In the genomic region with DNA sequence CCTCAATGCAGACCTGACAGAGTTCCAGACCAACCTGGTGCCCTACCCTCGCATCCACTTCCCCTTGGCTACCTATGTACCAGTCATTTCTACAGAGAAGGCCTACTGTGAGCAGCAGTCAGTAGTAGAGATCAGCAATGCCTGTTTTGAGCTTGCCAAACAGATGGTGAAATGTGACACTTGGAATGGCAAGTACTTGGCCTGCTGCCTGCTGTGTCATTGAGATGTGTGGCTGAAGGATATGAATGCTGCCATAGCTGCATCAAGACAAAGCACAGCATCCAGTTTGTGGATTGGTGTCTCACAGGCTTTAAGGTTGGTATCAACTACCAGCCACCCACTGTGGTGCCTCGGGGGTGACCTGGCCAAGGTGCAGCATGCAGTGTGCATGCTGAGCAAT, we compare ENCODE assay signal across 25 mouse cellular contexts. TPM values are rescaled to one million over a fixed set of nuclear protein-coding genes. Genes with fewer than 3 reads are reported as not detected.
DNase-seq lines count a peak whose midpoint lies in the region; TF ChIP-seq lines count a peak whose summit lies in the region.
"Had no signal": no experiment of that assay in that cellular context is flagged by ENCODE, and none has a peak within 500 bp of the region (broad histone marks: within the 10 kb centered on the region; RNA-seq: fewer than 3 reads in every experiment).

No protein-coding gene starts in this region.

- H3ac ChIP-seq in myocyte (ENCODE audit: control insufficient read depth, insufficient read length) = no peak overlapping the region

- no peak for TF ChIP-seq POLR2A in brain, embryonic 14.5 days (IDR thresholded peaks at IDR 0.05; ENCODE audit: borderline replicate concordance, extremely low read depth, insufficient read depth, insufficient read length, poor library complexity, severe bottlenecking)
- TF ChIP-seq POLR2A in myocyte (IDR thresholded peaks at IDR 0.05; ENCODE audit: insufficient read length, low read depth) = no peak

- DNase-seq in adrenal gland, adult 2 months = peak; percentile 40
- DNase-seq in adrenal gland, postnatal 4 days (ENCODE audit: low spot score in 2 of 2) = no peak
- DNase-seq in heart, postnatal 4 days = peak; percentile 22
- DNase-seq in heart, adult 11 months = no peak
- DNase-seq in brain, embryonic 14.5 days (ENCODE audit: low read depth) = peak; percentile 47
- no peak for DNase-seq in spleen, postnatal 36 days (ENCODE audit: low spot score in 2 of 2)
- no peak for DNase-seq in testis, postnatal 14 days (ENCODE audit: low spot score)
- DNase-seq: cerebellum, adult 9-10 months; embryo, embryonic 11 days; kidney, adult 2 months; kidney, postnatal 25 days; right cerebral cortex, adult 18-20 months; thymus, postnatal 36 days had no signal

- H3K4me3 ChIP-seq in myocyte = no peak overlapping the region
- H3K4me3 ChIP-seq: forebrain, embryonic 13.5 days; left cerebral cortex, adult 2 months; limb, embryonic 12.5 days had no signal

- no peak for TF ChIP-seq CTCF in brain, embryonic 14.5 days (IDR thresholded peaks at IDR 0.05; ENCODE audit: borderline replicate concordance, extremely low read depth, insufficient read depth, insufficient read length)

- no peaks in the 10 kb centered on the region for H3K27me3 ChIP-seq in myocyte (ENCODE audit: control insufficient read depth, insufficient read depth, insufficient read length)
- H3K27me3 ChIP-seq: forebrain, embryonic 13.5 days; limb, embryonic 12.5 days had no signal

- H3K4me2 ChIP-seq in myocyte (ENCODE audit: low read depth) = no peak overlapping the region
- H3K4me2 ChIP-seq: forebrain, embryonic 13.5 days; limb, embryonic 12.5 days had no signal

- H3K36me3 ChIP-seq in myocyte (ENCODE audit: control insufficient read depth, insufficient read depth) = no peaks in the 10 kb centered on the region
- H3K36me3 ChIP-seq: limb, embryonic 12.5 days had no signal

- no peaks in the 10 kb centered on the region for H3K79me2 ChIP-seq in myocyte (ENCODE audit: control insufficient read depth, insufficient read depth)

TF ChIP-seq in myocyte, 11 proteins besides CTCF, POLR2A, EP300 and RAD21:
- peak in 2 of 3 experiments; percentile 13 to 34 for TF ChIP-seq MYOD1 (IDR thresholded peaks at IDR 0.05; ENCODE audit: control insufficient read depth in 1 of 3, insufficient read length in 2 of 3, low read depth in 2 of 3)
- no peak for TF ChIP-seq USF1 (IDR thresholded peaks at IDR 0.05; ENCODE audit: low read depth)

RNA-seq across cellular contexts. Expression of gene Zfp354a, which starts 48.2 kb away (rescaled TPM):
- total RNA-seq in adrenal gland, adult 2 months (2021) = 1 to 10 TPM; 4.7 to 8.5 TPM
- 0.47 and 0.70 TPM in 2 replicates for polyA plus RNA-seq in adrenal gland, adult 2 months (2012; rRNA removed)
- 1 to 10 TPM; 7.1 to 8.7 TPM for total RNA-seq in adrenal gland, postnatal 4 days (2021)
- total RNA-seq in heart, postnatal 4 days (2021) = 1 to 10 TPM; 2.1 to 2.2 TPM
- 11.4 and 11.6 TPM in 2 replicates for polyA plus RNA-seq in brain, embryonic 14.5 days (2012; rRNA removed)
- 0.95 TPM for polyA plus RNA-seq in myocyte (2012; fragmentation: generic; extraction: Trizol)
- total RNA-seq: CH12.LX had no signal

RNA-seq across cellular contexts. Expression of gene Olfr1375, which starts 59.4 kb away (rescaled TPM):
- total RNA-seq in adrenal gland, adult 2 months (2021) = not detected
- not detected in 2 replicates for polyA plus RNA-seq in adrenal gland, adult 2 months (2012; rRNA removed)
- not detected for total RNA-seq in adrenal gland, postnatal 4 days (2021)
- not detected for total RNA-seq in heart, postnatal 4 days (2021)
- polyA plus RNA-seq in brain, embryonic 14.5 days (2012; rRNA removed) = not detected in 2 replicates
- polyA plus RNA-seq in myocyte (2012; fragmentation: generic; extraction: Trizol) = not detected
- total RNA-seq: CH12.LX; left cerebral cortex, adult 2 months; midbrain, postnatal 0 days had no signal
- polyA plus RNA-seq: forebrain, embryonic 13.5 days; gonadal fat pad, adult 2 months; heart, embryonic 14.5 days; hindbrain, embryonic 11.5 days; kidney, adult 2 months; limb, embryonic 12.5 days; liver, embryonic 14.5 days; midbrain, postnatal 0 days; neural tube, embryonic 11.5 days; stomach, embryonic 16.5 days had no signal

Comparison
In these comparisons a context has a peak if more than half of its experiments do, and no peak if none do; other contexts are left out.
1. DNase-seq: peak in adrenal gland, adult 2 months (single experiment), heart, postnatal 4 days (single experiment) and brain, embryonic 14.5 days (single experiment); none in adrenal gland, postnatal 4 days (0 of 2), heart, adult 11 months (single experiment), spleen, postnatal 36 days (0 of 2) and testis, postnatal 14 days (single experiment).